Mouse (Mus musculus): ENCODE data around the gene Hist1h2bf.

DNA sequence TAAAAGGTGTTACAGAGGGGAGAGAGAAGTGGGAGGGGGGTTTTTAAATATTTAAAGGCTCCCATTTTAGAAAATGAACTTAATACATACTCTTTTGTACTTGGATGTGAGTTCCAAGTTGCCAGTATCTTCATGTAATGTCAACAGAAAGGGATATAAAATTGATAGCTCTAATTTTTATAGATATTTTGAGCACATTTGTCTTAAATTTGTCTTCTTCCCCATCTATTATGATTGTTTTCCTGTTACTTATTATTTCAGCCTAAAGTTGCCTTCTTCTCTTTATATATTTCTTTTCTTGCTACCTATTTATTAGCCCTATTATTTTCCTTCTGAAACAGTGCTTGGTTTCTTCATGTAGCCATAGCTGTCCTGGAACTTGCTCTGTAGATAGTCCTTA, 21.0 kb downstream of the Hist1h2bf start, which contains the start of gene Hist1h1d:
- TF ChIP-seq CTCF (IDR thresholded peaks at IDR 0.05; ENCODE audit: borderline replicate concordance, insufficient read depth, low read length), result no peak
- no peak for TF ChIP-seq POLR2A (IDR thresholded peaks at IDR 0.05; ENCODE audit: low read depth, low read length)
